Mouse (Mus musculus) T-cell, adult 2 months (primary cell): ENCODE data around the gene Rnf207.

Experiments
- DNase-seq: peaks from one replicate; pipeline ENCODE4 v3.0.0; 2022; ENCODE audit warnings: low spot score

The Rnf207 gene

DNA sequence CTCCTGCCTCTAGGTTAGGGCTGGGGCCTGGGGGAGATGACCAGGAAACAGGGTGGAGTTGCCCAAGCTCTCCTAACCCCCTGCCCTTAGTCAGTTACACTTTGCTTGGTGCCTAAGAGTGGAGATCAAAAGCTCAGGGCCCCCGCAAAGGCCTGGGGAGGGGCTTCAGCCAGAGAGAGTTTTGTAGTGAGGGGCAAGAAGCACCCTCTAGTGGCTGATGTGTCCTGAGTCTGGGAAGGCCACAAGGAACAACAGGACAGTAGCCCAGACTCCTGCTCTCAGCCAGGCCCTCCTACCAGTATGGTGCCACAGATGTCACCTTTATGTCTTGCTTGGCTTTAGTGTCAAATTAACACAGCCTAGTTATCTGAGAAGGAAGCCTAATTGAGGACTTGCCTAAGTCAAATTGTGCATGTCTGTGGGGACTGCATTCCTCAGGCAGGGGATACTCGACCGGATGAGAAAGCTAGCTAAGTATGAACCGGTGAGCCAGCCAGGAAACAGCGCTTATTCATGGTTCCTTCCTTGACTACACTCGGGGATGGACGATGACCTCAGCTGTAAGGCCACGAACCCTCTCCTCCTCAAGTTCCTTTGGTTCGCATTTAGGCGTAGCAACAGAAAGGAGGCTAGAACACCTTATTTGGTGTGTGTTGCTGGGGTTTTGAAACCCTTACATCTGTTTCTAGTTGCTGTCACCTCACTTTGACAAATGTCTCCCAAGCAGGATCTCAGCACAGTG is 24.4 kb downstream of the Rnf207 start:
- no peak for DNase-seq

DNA sequence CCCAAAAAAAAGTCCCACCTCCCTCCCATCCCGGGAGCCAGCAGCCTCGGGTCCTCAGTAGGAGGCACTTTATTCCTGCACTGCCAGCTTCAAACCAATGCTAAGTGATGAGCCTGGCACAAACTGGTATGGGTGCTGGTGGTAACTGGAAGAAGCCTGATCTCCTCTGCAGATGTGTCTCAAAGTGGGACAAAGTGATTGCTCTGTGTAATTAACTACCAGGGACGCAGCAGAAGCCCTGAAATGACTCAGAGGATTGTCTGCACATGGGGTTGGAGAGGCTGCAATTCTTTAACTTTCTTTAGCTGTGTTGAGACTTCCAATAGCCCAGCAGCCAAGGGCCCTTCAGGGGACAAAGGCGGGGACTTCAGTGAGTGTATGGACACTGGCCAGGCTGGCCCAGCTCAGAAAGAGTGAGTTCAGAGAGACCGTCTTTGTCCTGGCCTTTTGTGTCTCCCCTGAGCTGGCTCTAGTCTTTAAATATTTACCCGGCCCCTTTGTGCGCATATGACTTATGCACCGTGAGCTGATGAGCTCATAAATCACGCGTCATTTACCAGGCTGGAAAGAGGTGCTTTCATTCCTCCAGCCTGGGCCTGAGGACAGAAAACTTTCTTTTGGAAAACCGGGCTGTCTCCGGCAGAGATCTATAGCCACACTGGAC is 26.6 kb downstream of the Rnf207 start:
- no peak for DNase-seq

DNA sequence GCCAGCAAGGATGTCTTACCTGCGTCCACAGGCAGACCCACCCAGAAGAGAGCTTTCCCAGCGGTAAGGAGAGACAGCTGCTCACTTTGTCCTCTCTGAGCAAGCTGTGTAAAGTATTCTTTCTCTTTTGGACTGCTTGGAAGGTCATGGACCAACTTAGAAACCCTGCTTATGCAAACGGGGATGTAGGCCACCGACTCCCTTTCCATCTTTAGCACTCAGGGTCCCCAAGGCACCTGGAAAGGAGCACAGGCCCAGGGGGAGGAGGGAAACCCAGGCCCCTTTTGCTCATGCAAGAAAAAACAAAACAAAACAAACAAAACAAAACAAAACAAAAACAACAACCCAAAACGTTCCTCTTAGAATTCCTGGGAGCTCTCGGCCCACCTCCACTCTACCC is 27.2 kb downstream of the Rnf207 start, which contains the start of gene Hes3:
Gene Hes3 (minus strand): TSS at position 101 of the 400 bp plus-strand sequence.
- no peak for DNase-seq

DNA sequence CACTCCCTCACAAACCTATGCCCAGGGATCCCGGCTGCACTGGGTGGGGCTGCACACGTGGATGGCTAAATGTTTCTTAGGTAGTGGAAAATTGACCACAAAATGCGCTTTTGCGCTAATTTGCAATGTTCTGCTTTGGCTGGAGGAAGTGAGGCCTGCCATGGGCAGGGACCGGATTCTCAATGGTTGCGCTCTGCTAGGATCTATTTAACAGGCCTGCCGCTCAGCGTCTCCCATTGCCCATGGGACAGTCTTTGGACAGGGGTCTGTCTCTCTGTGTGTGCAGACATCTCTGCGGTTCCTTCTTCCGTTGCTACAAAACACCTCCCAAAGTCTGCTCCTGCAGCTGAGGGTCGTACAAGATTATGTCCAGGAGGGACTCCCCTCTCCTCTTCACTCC is 27.8 kb downstream of the Rnf207 start:
- no peak for DNase-seq

DNA sequence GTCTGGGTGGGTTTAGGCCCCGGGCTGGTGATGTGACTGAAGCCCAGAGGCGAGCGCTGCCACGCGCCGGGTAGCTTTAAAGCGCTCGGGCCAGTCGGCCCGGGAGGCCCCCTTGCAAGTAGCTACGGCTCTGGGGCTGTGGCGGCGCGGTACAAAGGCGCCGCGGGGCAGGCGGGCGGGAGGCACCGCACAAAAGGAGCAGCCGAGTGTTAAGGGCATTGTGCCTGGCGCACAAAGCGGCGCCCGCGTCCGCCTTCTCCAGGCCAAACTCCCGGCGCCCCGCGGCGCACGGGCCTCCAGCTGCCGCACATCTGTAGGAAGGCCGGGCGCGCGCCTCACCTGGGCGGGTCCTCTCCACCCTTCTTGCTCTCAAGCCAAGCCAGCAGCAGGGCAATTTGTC is 28.4 kb downstream of the Rnf207 start:
- no peak for DNase-seq

DNA sequence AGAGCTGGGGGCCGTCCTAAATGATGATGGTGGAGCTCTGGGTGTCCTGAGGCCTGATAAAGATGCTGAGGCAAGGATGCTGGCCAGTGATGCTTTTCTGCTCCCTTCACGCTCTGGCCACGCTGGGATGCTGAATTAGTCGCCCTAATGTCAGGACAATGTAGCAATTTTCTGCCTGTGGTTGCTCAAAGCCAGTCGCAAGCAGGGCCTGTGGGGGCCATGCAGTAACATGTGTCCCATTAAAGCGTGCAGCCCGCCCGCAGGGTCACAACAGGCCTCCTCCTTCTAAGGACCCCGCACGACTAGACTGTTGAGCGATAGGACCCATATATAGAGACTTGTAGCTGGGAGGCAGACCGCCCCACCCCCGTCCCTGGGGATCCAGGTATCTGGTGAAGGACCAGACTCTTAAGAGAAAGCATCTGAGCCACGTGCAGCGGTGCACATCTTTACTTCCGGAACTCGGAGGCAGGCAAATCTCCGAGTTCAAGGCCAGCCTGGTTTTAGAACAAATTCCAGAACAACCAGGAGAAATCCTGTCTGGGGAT is 30.3 kb downstream of the Rnf207 start:
- no peak for DNase-seq

DNA sequence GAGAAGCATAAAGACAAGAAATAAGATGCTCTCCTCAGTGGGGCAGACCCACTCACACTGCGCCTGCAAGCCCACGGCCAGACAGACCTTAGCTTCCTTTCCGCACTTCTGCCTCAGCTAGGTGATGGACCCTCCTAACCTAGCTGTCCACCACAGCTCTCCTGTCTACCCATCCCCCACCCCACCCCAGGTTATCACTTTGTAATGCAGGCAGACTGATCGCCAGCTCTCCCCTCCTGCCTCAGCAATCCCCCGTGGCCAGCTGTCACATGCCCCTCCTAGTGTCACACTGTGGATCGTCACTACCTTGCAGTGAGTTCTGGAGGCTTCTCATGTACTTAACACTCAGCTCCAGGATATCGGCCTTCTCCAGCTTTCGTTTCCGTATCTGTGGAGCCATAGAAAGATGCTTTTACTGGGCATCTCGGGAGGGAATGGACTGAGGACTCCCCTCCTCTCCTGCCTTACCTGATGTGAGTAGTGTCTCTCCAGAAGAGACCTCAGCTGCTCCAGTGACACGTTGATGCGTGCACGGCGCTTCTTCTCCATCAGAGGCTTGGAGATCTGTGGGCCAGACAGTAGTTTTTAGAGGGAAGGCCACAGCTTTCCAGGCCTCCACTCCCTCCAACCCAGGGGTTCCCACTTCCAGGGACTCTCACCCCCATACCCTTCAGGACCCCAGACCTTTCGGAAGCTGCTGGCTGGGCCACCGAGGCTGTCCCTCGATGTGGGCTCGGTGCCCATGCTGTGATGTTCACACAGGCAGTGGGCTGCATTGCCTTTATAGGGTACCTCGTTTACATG is 31.3 kb downstream of the Rnf207 start:
- no peak for DNase-seq

DNA sequence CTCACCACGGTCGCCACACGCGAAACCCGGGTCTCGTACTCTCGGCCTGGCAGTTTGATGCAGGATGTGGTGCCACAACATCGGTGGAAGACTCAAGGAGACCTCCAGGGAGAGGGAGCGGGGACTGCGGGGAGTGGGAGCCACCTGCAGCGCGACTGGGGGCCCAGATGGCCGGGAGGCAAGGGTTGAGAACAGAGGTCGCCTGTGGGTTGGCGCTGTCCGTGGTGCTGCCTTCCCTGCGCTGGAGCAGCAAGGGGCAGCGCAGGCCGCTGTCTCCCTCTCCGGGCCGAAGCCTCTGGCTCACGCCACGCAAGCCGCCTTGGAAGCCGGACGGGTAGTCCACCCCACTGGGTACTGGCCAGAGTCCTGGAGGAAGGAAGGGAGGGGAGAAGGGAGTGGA is 31.9 kb downstream of the Rnf207 start:
- no peak for DNase-seq

DNA sequence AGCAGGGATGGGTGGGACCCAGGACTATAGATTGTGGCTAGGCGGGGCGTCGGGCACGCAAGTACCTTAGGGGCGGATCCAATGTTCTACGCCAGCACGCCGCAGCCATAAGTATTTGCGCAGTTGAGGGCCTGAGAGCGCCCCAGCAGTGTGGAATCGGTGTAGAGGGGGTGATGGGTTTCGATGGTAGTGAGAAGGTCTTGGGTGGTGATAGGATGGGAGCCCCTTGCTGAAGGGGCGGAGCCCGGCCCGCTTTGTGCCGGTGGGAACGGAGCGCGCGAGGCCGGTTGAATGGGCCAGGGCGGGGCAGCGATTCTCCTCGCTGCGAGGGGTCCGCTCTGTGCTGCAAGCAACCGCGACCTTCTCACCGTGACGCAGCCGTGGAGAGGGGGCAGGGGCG is 32.6 kb downstream of the Rnf207 start:
- no peak for DNase-seq

DNA sequence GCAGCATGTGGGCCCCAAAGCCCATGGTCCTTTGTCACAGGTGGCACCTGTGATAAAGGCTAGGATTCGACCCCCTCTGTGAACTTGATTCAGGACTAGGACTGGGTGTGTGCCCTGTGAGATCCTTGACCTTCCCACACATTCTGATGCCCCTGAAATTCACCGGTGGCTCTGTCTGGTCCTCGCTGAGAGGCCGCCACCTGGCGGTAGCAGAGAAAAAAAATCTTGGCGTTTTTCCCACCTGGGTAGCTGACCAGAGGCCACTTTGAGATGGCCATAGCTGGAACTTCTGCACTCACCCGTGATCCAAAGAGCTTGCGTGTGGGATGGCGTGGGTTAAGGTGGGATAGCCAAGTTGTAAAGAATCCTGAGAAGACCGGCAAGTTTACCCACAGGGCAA is 33.3 kb downstream of the Rnf207 start:
- DNase-seq, result no peak

DNA sequence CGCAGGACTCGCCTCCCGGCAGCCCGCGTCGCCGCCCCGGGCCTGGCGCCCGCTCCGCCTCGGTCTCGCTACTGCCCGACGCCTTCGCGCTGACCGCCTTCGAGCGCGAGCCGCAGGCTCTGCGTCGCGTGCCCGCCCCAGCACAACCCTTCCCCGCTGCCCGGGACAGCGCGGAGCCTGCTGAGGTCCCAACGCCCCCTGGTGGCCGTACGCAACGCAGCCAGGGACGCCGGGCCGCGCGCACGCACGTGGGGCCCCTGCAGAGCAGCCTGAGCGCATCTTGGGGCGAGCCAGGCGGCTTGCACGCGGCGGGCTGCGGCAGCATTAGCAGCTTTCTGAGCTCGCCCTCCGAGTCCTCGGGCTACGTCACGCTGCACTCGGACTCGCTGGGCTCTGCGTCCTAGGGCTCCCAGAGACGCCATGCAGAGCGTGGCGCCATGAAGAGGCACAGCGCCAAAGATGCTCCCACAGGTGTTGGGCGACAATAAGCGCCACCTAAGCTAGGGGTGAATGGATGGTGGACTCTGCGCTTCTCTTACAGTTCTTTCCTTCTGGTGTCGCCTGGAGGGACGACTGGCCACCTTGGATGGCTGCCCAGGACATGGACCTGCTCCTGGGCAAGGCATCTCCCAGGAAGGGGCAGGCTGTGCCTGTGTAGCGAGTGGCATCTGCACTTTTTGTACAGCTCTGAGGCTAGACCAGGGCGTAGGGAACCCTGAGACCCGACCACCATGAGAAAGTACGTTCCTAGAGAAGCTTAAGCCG is 35.4 kb downstream of the Rnf207 start:
- peak; percentile 87 for DNase-seq

DNA sequence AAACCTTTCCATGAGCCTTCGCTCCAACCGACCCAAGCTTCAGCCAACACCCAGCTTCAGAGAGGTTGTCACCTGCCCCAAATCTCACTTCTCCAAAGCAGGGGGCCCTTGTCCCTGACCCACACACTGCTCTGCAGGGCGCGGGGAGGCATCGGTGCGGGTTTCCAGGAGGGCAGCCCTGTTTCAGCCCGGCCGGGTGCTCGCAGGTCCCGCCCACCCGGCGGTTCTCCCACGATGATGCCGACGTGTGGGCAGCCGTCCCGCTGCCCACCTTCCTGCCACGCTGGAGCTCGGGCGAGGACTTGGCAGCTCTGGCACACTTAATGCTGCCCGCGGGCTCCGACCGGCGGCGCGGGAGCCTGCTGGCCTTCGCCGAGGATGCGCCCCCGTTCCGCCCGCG is 36.1 kb downstream of the Rnf207 start:
- DNase-seq, result no peak

DNA sequence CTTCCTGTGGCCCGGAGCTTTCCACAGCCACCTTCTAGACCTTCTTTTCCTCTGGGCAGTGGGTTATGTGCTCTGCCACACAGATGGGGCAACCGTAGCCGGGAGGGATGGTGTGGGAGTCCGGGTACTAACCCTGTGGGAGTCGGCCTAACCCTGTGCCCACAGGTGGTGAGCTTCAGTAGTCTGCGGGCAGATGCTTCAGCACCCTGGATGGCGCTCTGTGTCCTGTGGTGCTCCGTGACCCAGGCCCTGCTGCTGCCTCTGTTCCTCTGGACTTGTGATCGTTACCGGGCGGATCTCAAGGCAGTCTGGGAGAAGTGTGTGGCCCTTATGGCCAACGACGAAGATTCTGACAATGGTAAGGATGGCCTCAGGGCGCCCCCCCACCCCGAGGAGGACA is 37.2 kb downstream of the Rnf207 start:
- no peak for DNase-seq

DNA sequence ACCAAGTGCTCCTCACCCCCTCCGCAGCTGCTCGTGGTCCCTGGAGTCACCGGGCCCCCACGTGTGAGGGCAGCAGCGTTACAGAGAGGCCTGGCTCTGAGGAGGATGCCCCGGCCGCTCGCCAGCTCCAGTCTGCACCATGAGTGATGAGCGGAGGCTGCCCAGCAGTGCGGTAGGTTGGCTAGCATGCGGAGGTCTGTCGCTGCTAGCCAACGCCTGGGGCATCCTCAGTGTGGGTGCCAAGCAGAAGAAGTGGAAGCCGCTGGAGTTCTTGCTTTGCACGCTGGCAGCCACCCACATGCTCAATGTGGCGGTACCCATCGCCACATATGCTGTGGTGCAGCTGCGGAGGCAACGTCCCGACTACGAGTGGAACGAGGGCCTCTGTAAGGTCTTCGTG is 39.8 kb downstream of the Rnf207 start:
- DNase-seq, result no peak

DNA sequence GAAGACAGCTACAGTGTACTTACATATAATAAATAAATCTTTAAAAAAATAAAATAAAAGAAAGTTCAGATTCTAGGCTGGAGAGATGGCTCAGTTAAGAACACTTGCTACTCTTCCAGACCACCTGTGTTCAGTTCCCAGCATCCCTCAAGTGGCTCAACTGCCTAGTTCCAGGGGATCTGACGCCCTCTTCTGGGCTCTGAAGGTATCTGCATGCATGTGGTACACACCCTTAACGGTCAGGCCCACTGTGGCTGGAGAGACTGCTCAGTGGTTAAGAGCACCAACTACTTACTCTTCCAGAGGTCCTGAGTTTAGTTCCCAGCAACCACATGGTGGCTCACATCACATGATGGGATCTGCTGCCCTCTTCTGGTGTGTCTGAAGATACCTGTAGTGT is 40.9 kb downstream of the Rnf207 start:
- no peak for DNase-seq

DNA sequence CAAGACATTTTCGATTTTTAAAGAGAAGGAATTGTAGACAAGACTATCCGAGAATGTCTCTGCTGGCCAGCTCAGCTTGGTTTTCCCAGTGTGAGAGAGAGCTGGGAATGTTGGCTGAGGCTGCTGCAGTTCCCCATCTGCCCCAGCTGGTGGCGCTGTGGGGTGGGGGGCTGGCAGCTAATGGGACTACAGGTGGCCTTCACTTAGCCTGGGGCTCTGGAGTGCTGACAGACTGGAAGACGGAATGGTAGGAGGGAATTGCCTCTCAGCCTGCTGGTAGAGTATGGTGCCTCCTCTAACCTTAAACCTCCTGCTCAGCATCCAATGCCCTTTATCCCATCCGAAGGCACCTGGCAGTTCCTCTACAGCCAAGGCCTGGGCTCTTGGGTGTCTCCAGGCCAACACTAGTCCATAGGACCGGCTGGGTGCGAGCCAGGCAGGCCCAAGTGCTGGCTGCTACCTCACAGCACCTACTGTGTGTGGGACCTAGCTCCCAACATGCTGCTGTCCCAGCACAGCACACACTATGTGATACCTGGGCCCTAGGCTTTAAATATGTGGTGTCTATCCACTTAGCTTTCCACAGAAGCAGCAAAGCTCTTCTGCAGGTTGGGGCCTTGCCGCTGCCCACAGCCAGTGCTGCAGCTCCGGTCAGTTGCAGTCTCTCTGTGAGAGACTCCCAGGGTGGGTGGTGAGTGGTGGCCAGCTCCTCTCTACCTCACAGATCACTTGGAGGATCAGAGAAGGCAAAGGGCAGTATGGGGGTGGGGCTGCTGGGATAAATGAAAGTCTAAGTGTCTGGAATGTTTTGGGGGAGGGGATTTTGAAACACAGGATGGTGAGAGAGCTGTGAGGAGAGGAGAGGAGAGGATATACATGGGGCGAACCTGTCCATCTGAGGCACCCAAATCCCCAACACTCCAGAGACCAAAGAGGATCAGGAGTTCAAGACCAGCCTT is 42.1 kb downstream of the Rnf207 start:
- DNase-seq, result no peak

DNA sequence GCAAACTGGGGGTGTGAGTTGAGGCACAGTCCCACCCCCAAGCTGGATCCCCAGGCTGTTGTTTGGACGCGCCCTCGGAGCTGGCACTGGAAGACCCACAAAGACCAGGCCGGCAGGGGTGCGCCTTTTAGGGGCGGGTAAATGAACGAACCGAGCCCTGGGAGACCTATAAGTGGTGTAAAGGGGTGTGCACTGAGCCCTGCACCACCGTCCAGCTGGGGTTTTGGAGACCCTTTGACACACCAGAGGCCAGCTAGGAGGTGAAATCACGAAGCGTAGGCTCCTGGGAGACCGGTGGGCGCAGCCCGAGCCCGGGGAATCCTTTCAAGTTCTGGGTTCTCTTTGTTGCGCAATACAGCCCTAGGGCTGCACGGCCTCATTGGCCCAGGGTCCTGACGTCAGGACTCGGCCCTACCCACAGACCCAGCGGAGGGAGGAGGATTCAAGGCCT is 44.1 kb downstream of the Rnf207 start:
- DNase-seq, result no peak

DNA sequence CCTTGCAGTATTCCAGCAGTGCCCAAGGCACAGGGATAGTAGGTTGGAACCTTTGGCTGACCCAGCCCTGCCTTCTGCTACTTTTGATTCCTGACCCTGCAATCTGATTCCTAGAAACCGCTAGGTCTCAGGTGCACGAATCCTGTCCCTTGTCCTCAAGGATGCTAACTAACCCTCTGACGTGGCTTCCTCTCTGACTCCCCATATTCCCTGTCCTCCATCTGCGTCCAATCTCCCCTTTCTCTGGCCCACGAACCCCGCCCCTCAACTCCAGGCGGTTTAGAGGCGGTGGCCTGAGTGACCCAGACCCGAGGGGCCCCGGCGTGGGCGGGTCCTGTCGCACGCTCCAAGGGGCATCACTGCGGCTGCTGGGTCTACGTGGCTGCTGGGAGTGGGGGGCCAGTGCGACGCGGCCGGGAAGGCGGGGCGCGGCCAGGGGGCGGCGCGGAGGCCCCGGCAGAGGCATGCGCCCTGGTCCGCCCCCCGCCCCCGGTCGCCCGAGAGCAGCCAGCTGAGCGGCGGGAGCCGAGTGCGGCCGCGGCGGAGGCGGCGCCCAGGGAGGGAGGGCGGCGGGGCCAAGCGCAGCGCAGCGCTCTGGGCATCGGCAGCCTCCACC is 45.1 kb downstream of the Rnf207 start, which contains the start of gene Gpr153:
Gene Gpr153 (plus strand): TSS at position 612 of the 616 bp plus-strand sequence.
- DNase-seq, result no peak

DNA sequence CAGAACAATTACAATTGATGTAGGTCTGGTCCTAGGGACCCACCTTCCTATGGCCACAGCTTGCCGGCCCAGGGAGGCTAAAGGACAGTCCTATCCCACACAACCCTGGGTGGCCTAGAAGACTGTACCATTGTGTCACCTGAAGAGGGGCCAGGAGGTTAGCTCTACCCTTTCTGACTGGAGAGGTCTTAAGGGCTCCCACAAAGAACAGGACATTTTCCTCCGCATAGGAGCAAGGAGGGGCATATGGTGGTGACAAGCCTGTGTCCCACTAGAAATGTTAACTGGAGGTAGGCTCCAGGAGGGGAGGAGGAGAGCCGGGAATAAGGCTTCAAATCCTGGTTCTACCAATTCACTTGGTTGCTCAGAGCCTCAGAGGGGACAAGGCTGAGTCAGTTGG is 45.6 kb downstream of the Rnf207 start:
- DNase-seq, result no peak

DNA sequence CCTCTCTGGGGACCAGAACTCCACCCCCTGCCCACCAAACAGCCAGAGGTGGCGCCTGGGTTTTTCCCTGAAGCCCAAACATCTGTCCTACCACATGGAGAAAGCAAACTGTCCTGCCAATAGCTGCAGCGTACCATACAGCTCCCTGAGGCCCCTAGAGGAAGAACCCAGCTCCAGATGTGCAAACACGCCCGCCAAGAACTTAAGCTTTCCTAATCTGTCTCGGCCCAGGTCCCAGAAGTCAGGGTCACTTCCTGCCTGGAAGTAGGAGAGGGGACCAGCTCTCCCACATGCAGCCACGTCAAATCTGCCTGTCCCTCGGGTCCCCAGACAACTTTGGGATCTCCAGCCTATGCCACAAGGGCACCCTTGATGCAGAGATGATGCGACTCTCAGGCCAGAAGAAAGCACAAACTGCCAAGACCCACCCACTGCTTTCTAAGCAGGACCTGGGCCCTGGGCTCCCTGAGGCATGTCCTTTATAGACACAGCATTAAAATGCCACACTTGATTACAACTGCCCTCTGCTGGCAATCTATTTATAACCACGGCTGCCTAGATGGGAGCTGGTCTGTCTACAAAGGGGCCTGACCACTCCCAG is 46.2 kb downstream of the Rnf207 start:
- DNase-seq, result no peak
